Mouse (Mus musculus): ENCODE results near the gene Sh3d19. TPM values are rescaled to one million over a fixed set of nuclear protein-coding genes. Genes with fewer than 3 reads are reported as not detected.

Sh3d19 gene
- polyA plus RNA-seq, 1 experiment from 2014 or later: 18.1 TPM

DNA sequence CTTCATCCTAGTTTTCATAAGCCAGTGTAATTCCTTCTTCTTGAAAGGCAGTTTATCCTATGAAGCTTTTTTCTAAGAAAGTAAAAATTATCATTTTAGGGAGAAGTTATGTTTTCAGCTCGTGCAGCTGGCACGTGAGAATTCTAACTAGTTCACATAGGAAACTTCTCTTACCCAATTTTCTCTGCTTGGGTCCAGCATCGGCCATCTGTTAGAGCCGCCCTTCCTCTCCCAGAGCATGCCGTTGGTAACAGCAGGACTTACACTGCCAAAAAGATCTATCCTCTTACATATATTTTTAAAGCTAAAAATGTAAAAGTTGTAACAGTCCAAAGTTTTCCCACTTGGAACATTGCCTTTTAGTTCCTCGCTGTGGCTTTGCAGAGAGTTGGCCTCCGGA is 138.2 kb downstream of the Sh3d19 start:
- Histone ChIP-seq H3K4me3 (replicated peaks; ENCODE audit: low read length) (no peak overlapping the region), H3K9me3 (ENCODE audit: control insufficient read depth, low read length) (no peaks in the 10 kb centered on the region), H3K4me1 (replicated peaks; ENCODE audit: control insufficient read depth, insufficient read depth, low read length) (no peaks in the 10 kb centered on the region), H3K36me3 (replicated peaks; ENCODE audit: control insufficient read depth, insufficient read depth) (no peaks in the 10 kb centered on the region), H3K4me2 (replicated peaks) (no peak overlapping the region), H3K9ac (no peak overlapping the region), H3K27ac (no peak overlapping the region), H3K27me3 (ENCODE audit: control insufficient read depth, insufficient read depth, low read length) (no peaks in the 10 kb centered on the region)
- ATAC-seq (ENCODE audit: low FRiP score) (no peak), DNase-seq (ENCODE audit: low spot score) (no peak)
- WGBS: 92% methylated on average over 7 of the region's 7 CpGs

- DNase-seq (ENCODE audit: low spot score) (no peak), ATAC-seq (ENCODE audit: low FRiP score) (no peak)
- 21% methylated on average over 10 of the region's 10 CpGs for WGBS
- H3K27ac ChIP-seq: no peak overlapping the region
- H3K36me3 ChIP-seq (replicated peaks; ENCODE audit: control insufficient read depth, insufficient read depth): no peaks in the 10 kb centered on the region
- H3K27me3 ChIP-seq (ENCODE audit: control insufficient read depth, insufficient read depth, low read length): no peaks in the 10 kb centered on the region
- H3K9me3 ChIP-seq (ENCODE audit: control insufficient read depth, low read length): no peaks in the 10 kb centered on the region
- H3K9ac ChIP-seq: no peak overlapping the region
- no peak overlapping the region for H3K4me2 ChIP-seq (replicated peaks)
- H3K4me1 ChIP-seq (replicated peaks; ENCODE audit: control insufficient read depth, insufficient read depth, low read length): no peaks in the 10 kb centered on the region
- H3K4me3 ChIP-seq (replicated peaks; ENCODE audit: low read length): no peak overlapping the region
Observed at GRCm38 (mm10) chr3:86110077-86110476, 139.2 kb downstream of the Sh3d19 start.

GRCm38 (mm10) chr3:86112766-86113165 is 141.9 kb downstream of the Sh3d19 start:
- no peaks in the 10 kb centered on the region for H3K27me3 ChIP-seq (ENCODE audit: control insufficient read depth, insufficient read depth, low read length)
- ATAC-seq (ENCODE audit: low FRiP score) (no peak), DNase-seq (ENCODE audit: low spot score) (no peak)
- H3K9ac ChIP-seq: no peak overlapping the region
- H3K4me3 ChIP-seq (replicated peaks; ENCODE audit: low read length): no peak overlapping the region
- H3K27ac ChIP-seq: no peak overlapping the region
- H3K9me3 ChIP-seq (ENCODE audit: control insufficient read depth, low read length): peaks cover 10% of the 10 kb centered on the region; the same call in 1 of the 2 replicates
- H3K36me3 ChIP-seq (replicated peaks; ENCODE audit: control insufficient read depth, insufficient read depth): no peaks in the 10 kb centered on the region; the same call in 1 of the 2 replicates
- no peak overlapping the region for H3K4me2 ChIP-seq (replicated peaks)
- 62% methylated on average over 7 of the region's 7 CpGs for WGBS
- H3K4me1 ChIP-seq (replicated peaks; ENCODE audit: control insufficient read depth, insufficient read depth, low read length): no peaks in the 10 kb centered on the region

DNA sequence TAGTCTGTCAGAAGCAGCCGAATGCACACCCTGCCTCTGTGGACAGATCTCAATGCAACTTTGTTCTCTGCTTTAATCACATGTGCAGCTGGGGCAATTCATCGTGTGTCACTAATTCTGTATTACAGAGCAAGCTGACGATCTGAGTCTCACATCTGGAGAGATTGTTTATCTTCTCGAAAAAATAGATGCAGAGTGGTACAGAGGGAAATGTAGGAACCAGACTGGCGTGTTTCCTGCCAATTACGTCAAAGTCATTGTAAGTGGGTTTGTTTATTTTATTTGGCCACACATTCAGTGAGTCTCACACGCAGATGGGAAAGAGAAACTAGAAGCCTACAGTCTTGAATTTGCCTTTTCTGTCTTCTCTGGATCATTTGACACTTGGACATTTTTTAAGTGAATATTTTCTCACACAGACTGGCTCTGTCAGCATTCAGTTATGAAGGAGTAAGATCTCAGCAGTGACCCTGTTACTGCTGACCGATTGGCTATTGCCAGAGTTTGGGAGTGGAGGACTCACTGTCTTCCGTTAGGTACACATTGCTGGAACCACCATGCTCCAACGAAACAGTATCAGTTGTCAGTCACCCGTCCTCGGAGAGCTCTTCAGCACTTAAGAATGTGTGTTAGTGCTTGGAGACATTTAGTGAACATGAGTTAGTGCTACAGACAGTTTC is 143.9 kb downstream of the Sh3d19 start:
- Histone ChIP-seq H3K27ac (peak overlapping the region; percentile 16; the same call in 1 of the 2 replicates), H3K9ac (no peak overlapping the region), H3K4me2 (replicated peaks) (no peak overlapping the region), H3K4me1 (replicated peaks; ENCODE audit: control insufficient read depth, insufficient read depth, low read length) (no peaks in the 10 kb centered on the region), H3K36me3 (replicated peaks; ENCODE audit: control insufficient read depth, insufficient read depth) (no peaks in the 10 kb centered on the region; the same call in 1 of the 2 replicates), H3K4me3 (replicated peaks; ENCODE audit: low read length) (no peak overlapping the region), H3K27me3 (ENCODE audit: control insufficient read depth, insufficient read depth, low read length) (no peaks in the 10 kb centered on the region), H3K9me3 (ENCODE audit: control insufficient read depth, low read length) (peaks cover 10% of the 10 kb centered on the region; the same call in 1 of the 2 replicates)
- no peak for DNase-seq (ENCODE audit: low spot score)
- 69% methylated on average over 12 of the region's 12 CpGs for WGBS
- ATAC-seq (ENCODE audit: low FRiP score): no peak

DNA sequence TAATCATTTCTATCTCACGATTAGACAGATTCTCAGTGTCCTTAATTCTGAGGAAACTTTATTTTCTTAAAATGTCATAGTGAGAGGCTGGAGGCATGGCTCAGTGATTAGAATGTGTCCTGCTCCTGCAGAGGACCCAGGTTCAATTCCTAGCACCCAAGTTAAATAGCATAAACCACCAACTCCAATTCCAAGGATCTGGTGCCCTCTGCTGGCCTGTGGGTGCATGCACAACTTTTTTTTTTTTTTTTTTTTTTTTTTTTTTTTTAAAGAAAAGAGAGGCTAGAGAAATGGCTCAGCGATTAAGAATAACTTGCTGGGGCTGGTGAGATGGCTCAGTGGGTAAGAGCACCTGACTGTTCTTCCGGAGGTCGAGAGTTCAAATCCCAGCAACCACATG is 146.0 kb downstream of the Sh3d19 start:
- no peak overlapping the region for H3K9ac ChIP-seq
- H3K4me3 ChIP-seq (replicated peaks; ENCODE audit: low read length): no peak overlapping the region
- WGBS: 92% methylated on average over 4 of the region's 4 CpGs
- no peaks in the 10 kb centered on the region; the same call in 1 of the 2 replicates for H3K36me3 ChIP-seq (replicated peaks; ENCODE audit: control insufficient read depth, insufficient read depth)
- ATAC-seq (ENCODE audit: low FRiP score): no peak
- H3K9me3 ChIP-seq (ENCODE audit: control insufficient read depth, low read length): peaks cover 10% of the 10 kb centered on the region; the same call in 1 of the 2 replicates
- DNase-seq (ENCODE audit: low spot score): no peak
- H3K27me3 ChIP-seq (ENCODE audit: control insufficient read depth, insufficient read depth, low read length): no peaks in the 10 kb centered on the region
- no peak overlapping the region for H3K4me2 ChIP-seq (replicated peaks)
- no peak overlapping the region for H3K27ac ChIP-seq
- no peaks in the 10 kb centered on the region for H3K4me1 ChIP-seq (replicated peaks; ENCODE audit: control insufficient read depth, insufficient read depth, low read length)

GRCm38 (mm10) chr3:86119237-86119932 is 148.5 kb downstream of the Sh3d19 start:
- Histone ChIP-seq H3K4me3 (replicated peaks; ENCODE audit: low read length) (no peak overlapping the region), H3K27ac (no peak overlapping the region), H3K4me2 (replicated peaks) (no peak overlapping the region), H3K9ac (no peak overlapping the region), H3K27me3 (ENCODE audit: control insufficient read depth, insufficient read depth, low read length) (no peaks in the 10 kb centered on the region), H3K9me3 (ENCODE audit: control insufficient read depth, low read length) (peaks cover 10% of the 10 kb centered on the region; the same call in 1 of the 2 replicates), H3K4me1 (replicated peaks; ENCODE audit: control insufficient read depth, insufficient read depth, low read length) (no peaks in the 10 kb centered on the region), H3K36me3 (replicated peaks; ENCODE audit: control insufficient read depth, insufficient read depth) (peaks cover 8% of the 10 kb centered on the region; the same call in 1 of the 2 replicates)
- 78% methylated on average over 16 of the region's 16 CpGs for WGBS
- ATAC-seq (ENCODE audit: low FRiP score) (no peak), DNase-seq (ENCODE audit: low spot score) (no peak)

DNA sequence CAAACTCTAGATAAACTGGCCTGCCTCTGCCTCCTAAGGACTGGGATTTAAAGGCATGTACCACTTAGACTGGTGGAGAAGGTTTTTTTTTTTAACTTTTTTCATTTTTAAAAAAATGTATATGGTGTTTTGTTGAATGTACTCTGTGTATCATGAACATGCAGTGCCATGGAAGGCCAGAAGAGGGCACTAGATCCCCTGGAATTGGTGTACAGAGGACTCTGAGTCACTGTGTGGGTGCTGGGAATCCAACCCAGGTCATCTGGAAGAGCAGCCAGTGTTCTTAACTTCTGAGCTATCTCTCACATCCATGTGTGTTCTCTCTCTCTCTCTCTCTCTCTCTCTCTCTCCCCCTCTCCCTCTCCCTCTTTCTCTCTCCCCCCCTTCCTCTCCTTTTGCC is 151.2 kb downstream of the Sh3d19 start:
- no peak for DNase-seq (ENCODE audit: low spot score)
- H3K36me3 ChIP-seq (replicated peaks; ENCODE audit: control insufficient read depth, insufficient read depth): peaks cover 8% of the 10 kb centered on the region; the same call in 1 of the 2 replicates
- ATAC-seq (ENCODE audit: low FRiP score): no peak
- H3K27ac ChIP-seq: no peak overlapping the region
- no peaks in the 10 kb centered on the region for H3K4me1 ChIP-seq (replicated peaks; ENCODE audit: control insufficient read depth, insufficient read depth, low read length)
- H3K9me3 ChIP-seq (ENCODE audit: control insufficient read depth, low read length): no peaks in the 10 kb centered on the region
- H3K4me2 ChIP-seq (replicated peaks): no peak overlapping the region
- no peaks in the 10 kb centered on the region for H3K27me3 ChIP-seq (ENCODE audit: control insufficient read depth, insufficient read depth, low read length)
- H3K9ac ChIP-seq: no peak overlapping the region
- no peak overlapping the region for H3K4me3 ChIP-seq (replicated peaks; ENCODE audit: low read length)

GRCm38 (mm10) chr3:86123251-86123746 is 152.4 kb downstream of the Sh3d19 start:
- Histone ChIP-seq H3K4me2 (replicated peaks) (no peak overlapping the region), H3K27me3 (ENCODE audit: control insufficient read depth, insufficient read depth, low read length) (no peaks in the 10 kb centered on the region), H3K27ac (no peak overlapping the region), H3K4me3 (replicated peaks; ENCODE audit: low read length) (no peak overlapping the region), H3K4me1 (replicated peaks; ENCODE audit: control insufficient read depth, insufficient read depth, low read length) (no peaks in the 10 kb centered on the region), H3K9ac (no peak overlapping the region), H3K9me3 (ENCODE audit: control insufficient read depth, low read length) (no peaks in the 10 kb centered on the region), H3K36me3 (replicated peaks; ENCODE audit: control insufficient read depth, insufficient read depth) (peaks cover 8% of the 10 kb centered on the region; the same call in 1 of the 2 replicates)
- ATAC-seq (ENCODE audit: low FRiP score) (no peak), DNase-seq (ENCODE audit: low spot score) (no peak)
- 95% methylated on average over 8 of the region's 8 CpGs for WGBS

GRCm38 (mm10) chr3:86129757-86130156 is 158.8 kb downstream of the Sh3d19 start:
- no peak for ATAC-seq (ENCODE audit: low FRiP score)
- Histone ChIP-seq H3K36me3 (replicated peaks; ENCODE audit: control insufficient read depth, insufficient read depth) (peaks cover 3% of the 10 kb centered on the region; the same call in 1 of the 2 replicates), H3K9ac (no peak overlapping the region), H3K27ac (no peak overlapping the region), H3K4me1 (replicated peaks; ENCODE audit: control insufficient read depth, insufficient read depth, low read length) (no peaks in the 10 kb centered on the region), H3K4me2 (replicated peaks) (no peak overlapping the region), H3K27me3 (ENCODE audit: control insufficient read depth, insufficient read depth, low read length) (no peaks in the 10 kb centered on the region), H3K9me3 (ENCODE audit: control insufficient read depth, low read length) (no peaks in the 10 kb centered on the region), H3K4me3 (replicated peaks; ENCODE audit: low read length) (no peak overlapping the region)
- WGBS: 17% methylated on average over 6 of the region's 6 CpGs
- DNase-seq (ENCODE audit: low spot score): peak; percentile 91

Data from hindbrain, embryonic 14.5 days (tissue).